Mouse (Mus musculus) heart, embryonic 14.5 days (tissue): ENCODE data around the gene Upk3b. TPM values are rescaled to one million over a fixed set of nuclear protein-coding genes. Genes with fewer than 3 reads are reported as not detected.

Experiments used
- ATAC-seq: fragments of 200-750 bp; cut with Nextera tagmentation; 2 replicates; pipeline ENCODE4 v1.8.0; 2017; ENCODE audit warnings: low read depth, moderate TSS enrichment; ENCODE audit not compliant: insufficient number of reproducible peaks, insufficient read depth, low FRiP score
- H3K27ac ChIP-seq, 2 experiments: fragments of 200-500 bp in 1 of 2; fragments of 300-500 bp in 1 of 2; sonication (generic) in 1 of 2; replicated peaks in 1 of 2; 2 replicates each; pipeline ENCODE4 v1.5.1; 2012 to 2014; ENCODE audit warnings: low read depth in 2 of 2, low read length in 2 of 2, control low read depth in 1 of 2, mild to moderate bottlenecking in 1 of 2, mixed read lengths in 1 of 2; ENCODE audit not compliant: control insufficient read depth in 1 of 2, insufficient read depth in 1 of 2
- H3K27me3 ChIP-seq: fragments of 300-500 bp; sonication (generic); 2 replicates; pipeline ENCODE4 v1.6.1; 2014; ENCODE audit warnings: mild to moderate bottlenecking, low read length, control low read depth; ENCODE audit not compliant: control insufficient read depth, insufficient read depth
- H3K36me3 ChIP-seq: fragments of 300-500 bp; sonication (generic); 2 replicates; pipeline ENCODE4 v1.6.1; 2014; ENCODE audit warnings: mild to moderate bottlenecking, control low read depth, low read length, mixed read lengths; ENCODE audit not compliant: control insufficient read depth, insufficient read depth
- H3K4me1 ChIP-seq, 2 experiments: fragments of 200-500 bp in 1 of 2; fragments of 300-500 bp in 1 of 2; sonication (generic) in 1 of 2; 2 replicates each; pipeline ENCODE4 v1.6.1; 2012 to 2014; ENCODE audit warnings: low read length in 2 of 2, control low read depth in 1 of 2, mixed read lengths in 1 of 2; ENCODE audit not compliant: control insufficient read depth in 2 of 2, insufficient read depth in 2 of 2
- H3K4me2 ChIP-seq: fragments of 300-500 bp; sonication (generic); 2 replicates; pipeline ENCODE4 v1.6.1; 2014; ENCODE audit warnings: mild to moderate bottlenecking, low read length
- H3K4me3 ChIP-seq, 2 experiments: fragments of 200-500 bp in 1 of 2; fragments of 300-500 bp in 1 of 2; sonication (generic) in 1 of 2; 2 replicates each; pipeline ENCODE4 v1.5.1; 2012 to 2014; ENCODE audit warnings: low read length in 2 of 2, mild to moderate bottlenecking in 2 of 2, control low read depth in 1 of 2, low read depth in 1 of 2, moderate library complexity in 1 of 2; ENCODE audit not compliant: control insufficient read depth in 1 of 2, insufficient read depth in 1 of 2
- H3K9ac ChIP-seq: fragments of 300-500 bp; sonication (generic); 2 replicates; pipeline ENCODE4 v1.6.1; 2014; ENCODE audit warnings: mild to moderate bottlenecking, low read length
- H3K9me3 ChIP-seq: fragments of 300-500 bp; sonication (generic); 2 replicates; pipeline ENCODE4 v1.6.1; 2016; ENCODE audit warnings: low read length, control low read depth; ENCODE audit not compliant: control insufficient read depth
- WGBS: fragments of 180-500 bp; shearing (Covaris S2); extraction: QIAGEN DNeasy Blood & Tissue Kit; methylation state at CpG from one replicate; pipeline ENCODE4 v1.1.7; 2014; 5-methylcytosine and 5-hydroxymethylcytosine counted together
- polyA plus RNA-seq: library from polyadenylated mRNA; unstranded; fragments of >200 nt; fragmentation: Nextera tagmentation; extraction: Ambion mirVana; gene quantifications from 2 replicates; pipeline ENCODE4 v1.2.1, GENCODE M21; 2014

Gene Upk3b
- polyA plus RNA-seq, 1 experiment from 2014 or later = 35.4 TPM

DNA sequence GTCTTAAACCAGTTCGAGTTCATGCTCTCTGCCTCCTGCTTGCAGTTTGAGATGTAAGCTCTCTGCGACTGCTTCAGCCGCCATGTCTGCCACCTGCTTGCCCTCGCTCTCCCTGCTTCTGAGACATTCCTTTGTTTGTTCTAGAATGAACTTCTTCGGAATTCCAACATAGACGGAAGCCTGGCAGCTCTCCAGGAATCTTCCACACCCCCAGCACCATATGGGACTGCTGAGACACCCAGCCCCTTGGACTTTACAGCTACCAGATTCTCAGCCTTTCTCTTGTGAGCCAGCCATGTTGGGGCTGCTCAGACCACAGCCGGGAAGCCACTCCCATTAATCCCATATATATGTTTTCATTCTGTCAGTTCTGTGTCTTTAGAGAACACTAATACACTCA, 38.0 kb downstream of the Upk3b start:
- Histone ChIP-seq H3K4me3 (no peak overlapping the region), H3K4me2 (no peak overlapping the region), H3K9ac (no peak overlapping the region), H3K9me3 (no peaks in the 10 kb centered on the region), H3K4me1 (0 out of 4 replicates have a peak, but pooled peaks cover 0 to 3% of the 10 kb centered on the region in 2 experiments), H3K27ac (no peak overlapping the region), H3K36me3 (no peaks in the 10 kb centered on the region), H3K27me3 (no peaks in the 10 kb centered on the region)
- ATAC-seq = no peak
- WGBS = 49% methylated on average over 7 of the region's 7 CpGs

DNA sequence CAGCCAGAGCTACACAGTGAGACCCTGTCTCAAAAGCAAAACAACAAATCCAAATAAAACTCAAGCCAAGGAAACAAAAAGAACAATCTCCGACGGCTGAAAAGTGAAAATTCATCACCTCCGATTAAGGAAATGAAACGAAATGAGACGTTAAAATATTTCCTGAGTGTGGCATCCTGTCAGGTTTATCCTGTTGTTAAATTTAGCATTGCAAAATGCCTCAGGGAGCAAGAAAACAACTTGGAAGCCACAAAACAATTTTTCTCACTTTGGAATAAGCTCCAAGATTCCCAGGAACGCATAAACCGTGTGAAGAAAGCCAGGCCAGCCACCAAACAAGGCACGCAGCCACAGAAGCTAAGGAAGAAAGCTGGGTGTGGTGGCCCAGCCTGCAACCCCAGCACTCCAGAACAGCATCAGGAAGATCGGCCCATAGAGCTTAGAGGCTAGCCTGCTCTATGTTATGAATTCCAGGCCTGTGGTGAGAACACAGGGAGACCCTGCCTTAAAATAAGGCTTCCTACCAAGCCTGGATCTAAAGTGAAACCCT, 38.8 kb downstream of the Upk3b start:
- Histone ChIP-seq H3K4me2 (no peak overlapping the region), H3K27me3 (no peaks in the 10 kb centered on the region), H3K27ac (no peak overlapping the region), H3K36me3 (no peaks in the 10 kb centered on the region), H3K9me3 (no peaks in the 10 kb centered on the region), H3K9ac (no peak overlapping the region), H3K4me3 (no peak overlapping the region), H3K4me1 (0 out of 4 replicates have a peak, but pooled peaks cover 0 to 3% of the 10 kb centered on the region in 2 experiments)
- ATAC-seq = no peak
- 70% methylated on average over 9 of the region's 9 CpGs for WGBS

DNA sequence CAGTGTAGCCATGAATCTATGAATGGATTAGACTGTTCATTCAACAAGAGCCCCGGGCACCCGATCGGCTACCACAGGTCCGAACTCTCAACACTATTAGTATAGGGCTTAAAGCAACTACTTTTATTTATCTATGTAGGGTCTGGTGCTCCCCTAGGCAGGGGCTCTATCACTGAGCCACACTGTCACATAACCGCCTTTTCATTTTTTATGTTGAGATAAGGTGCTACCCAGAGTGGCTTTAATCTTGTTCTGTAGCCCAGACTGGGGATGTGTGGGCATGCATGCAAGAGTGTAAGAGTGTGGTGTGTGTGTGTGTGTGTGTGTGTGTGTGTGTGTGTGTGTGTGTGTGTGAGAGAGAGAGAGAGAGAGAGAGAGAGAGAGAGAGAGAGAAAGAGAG, 39.8 kb downstream of the Upk3b start:
- H3K36me3 ChIP-seq = no peaks in the 10 kb centered on the region
- peaks cover under 1 to 2% of the 10 kb centered on the region in 2 experiments; a peak in 1 of 4 replicates for H3K4me1 ChIP-seq
- 92% methylated on average over 5 of the region's 5 CpGs for WGBS
- H3K9me3 ChIP-seq = no peaks in the 10 kb centered on the region
- no peaks in the 10 kb centered on the region for H3K27me3 ChIP-seq
- H3K4me3 ChIP-seq = no peak overlapping the region
- H3K4me2 ChIP-seq = no peak overlapping the region
- no peak for ATAC-seq
- H3K27ac ChIP-seq = no peak overlapping the region
- H3K9ac ChIP-seq = no peak overlapping the region

DNA sequence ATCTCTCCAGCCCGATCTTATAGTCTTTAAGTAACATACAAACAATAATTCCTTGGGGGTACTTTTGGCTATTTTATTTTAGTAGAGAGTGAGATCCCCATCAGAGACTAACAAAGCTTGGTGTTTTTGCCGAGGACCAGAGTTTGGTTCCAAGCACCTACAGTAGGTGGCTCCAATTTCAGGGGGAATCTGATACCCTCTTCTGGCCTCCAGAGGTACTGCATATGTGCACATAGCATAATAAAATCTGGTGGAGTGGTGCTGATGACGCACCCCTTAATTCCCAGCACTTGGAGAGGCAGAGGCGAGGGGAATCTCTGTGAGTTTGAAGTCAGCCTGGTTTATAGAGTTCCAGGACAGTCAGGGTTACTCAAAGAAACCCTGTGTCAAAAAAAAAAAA, 44.0 kb downstream of the Upk3b start:
- Histone ChIP-seq H3K9ac (no peak overlapping the region), H3K9me3 (no peaks in the 10 kb centered on the region), H3K4me2 (no peak overlapping the region), H3K4me1 (peaks cover 5 to 7% of the 10 kb centered on the region in 2 experiments; a peak in 3 of 4 replicates), H3K36me3 (no peaks in the 10 kb centered on the region), H3K27me3 (peaks cover 22% of the 10 kb centered on the region), H3K4me3 (no peak overlapping the region), H3K27ac (no peak overlapping the region)
- no peak for ATAC-seq
- WGBS = 83% methylated on average over 4 of the region's 4 CpGs

DNA sequence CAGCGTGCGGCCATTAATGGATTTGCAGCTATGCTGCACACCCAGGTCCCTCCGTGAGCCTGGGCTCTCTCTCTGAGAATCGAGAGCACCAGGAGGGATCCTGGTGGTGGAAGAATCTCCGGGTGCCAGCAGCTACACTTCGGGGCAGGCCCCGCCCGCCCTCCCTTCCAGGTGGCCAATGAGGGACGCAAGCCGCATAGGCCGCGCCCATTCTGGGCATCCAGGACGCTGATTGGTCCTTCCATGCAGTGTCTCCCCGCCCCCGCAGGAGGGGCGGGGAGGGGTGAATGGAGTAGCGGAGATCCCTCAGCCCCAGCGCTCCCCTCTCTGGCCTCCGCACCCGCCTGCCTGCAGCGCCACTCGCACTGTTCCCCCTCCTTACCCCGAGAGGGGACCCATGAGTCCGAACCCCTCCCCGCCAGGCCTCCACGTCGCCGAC, 45.4 kb downstream of the Upk3b start, which contains the start of gene Rasa4:
Gene Rasa4, plus strand, starts transcription at position 248 of the 439 bp plus-strand sequence.
- peak within 1 kb of the TSS; percentile 73 for H3K9ac ChIP-seq
- peaks cover 22% of the 10 kb centered on the region for H3K27me3 ChIP-seq
- H3K4me1 ChIP-seq = peaks cover 5 to 7% of the 10 kb centered on the region in 2 experiments; a peak in 3 of 4 replicates
- no peaks in the 10 kb centered on the region for H3K36me3 ChIP-seq
- H3K4me3 ChIP-seq = peak within 1 kb of the TSS; percentile 61 to 63
- no peaks in the 10 kb centered on the region for H3K9me3 ChIP-seq
- H3K4me2 ChIP-seq = peak within 1 kb of the TSS; percentile 99
- WGBS = under 1% methylated on average over 28 of the region's 28 CpGs
- H3K27ac ChIP-seq = no peak within 1 kb of the TSS
- ATAC-seq = peak; percentile 97

DNA sequence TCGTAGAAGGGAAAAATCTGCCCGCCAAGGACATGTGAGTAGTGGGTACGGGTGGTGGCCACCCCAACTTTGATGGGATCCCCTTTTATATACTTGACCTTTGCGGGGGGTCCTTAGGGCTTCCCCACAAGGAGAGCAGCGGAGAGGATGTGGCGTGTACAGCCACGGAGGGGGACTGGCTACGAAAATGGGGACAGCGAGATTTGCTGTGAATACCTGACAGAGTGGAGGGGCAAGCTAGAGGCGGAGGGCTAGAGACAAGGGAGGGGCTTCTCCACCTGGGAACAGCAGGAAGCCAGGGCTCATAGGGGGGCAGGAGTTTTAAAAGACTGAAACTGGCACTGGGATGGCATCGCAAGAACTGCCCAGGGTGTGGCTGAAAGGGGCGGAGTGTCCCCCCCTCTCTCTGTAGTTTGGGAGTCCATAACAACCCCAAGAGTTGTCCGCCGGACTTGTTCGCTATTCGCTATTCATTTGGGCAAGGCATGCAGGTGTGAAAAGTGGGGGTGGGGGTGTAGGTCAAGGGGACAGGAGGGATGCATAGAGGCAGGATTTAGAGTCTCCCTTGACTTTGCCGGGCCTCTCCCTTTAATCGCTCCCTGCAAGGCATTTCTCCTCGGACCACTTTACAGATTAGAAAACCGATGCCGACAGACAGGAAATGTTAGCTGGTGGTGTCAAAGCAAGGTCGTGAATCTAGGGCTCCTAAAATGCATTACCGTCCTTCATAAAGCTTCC, 46.0 kb downstream of the Upk3b start:
- peak overlapping the region; percentile 99 for H3K4me2 ChIP-seq
- peak overlapping the region; percentile 73 for H3K9ac ChIP-seq
- peak overlapping the region; percentile 61 to 63 for H3K4me3 ChIP-seq
- ATAC-seq = no peak
- no peaks in the 10 kb centered on the region for H3K9me3 ChIP-seq
- 2% methylated on average over 23 of the region's 23 CpGs for WGBS
- peaks cover 22% of the 10 kb centered on the region for H3K27me3 ChIP-seq
- no peak overlapping the region for H3K27ac ChIP-seq
- no peaks in the 10 kb centered on the region for H3K36me3 ChIP-seq
- H3K4me1 ChIP-seq = peaks cover 5 to 7% of the 10 kb centered on the region in 2 experiments; a peak in 3 of 4 replicates

DNA sequence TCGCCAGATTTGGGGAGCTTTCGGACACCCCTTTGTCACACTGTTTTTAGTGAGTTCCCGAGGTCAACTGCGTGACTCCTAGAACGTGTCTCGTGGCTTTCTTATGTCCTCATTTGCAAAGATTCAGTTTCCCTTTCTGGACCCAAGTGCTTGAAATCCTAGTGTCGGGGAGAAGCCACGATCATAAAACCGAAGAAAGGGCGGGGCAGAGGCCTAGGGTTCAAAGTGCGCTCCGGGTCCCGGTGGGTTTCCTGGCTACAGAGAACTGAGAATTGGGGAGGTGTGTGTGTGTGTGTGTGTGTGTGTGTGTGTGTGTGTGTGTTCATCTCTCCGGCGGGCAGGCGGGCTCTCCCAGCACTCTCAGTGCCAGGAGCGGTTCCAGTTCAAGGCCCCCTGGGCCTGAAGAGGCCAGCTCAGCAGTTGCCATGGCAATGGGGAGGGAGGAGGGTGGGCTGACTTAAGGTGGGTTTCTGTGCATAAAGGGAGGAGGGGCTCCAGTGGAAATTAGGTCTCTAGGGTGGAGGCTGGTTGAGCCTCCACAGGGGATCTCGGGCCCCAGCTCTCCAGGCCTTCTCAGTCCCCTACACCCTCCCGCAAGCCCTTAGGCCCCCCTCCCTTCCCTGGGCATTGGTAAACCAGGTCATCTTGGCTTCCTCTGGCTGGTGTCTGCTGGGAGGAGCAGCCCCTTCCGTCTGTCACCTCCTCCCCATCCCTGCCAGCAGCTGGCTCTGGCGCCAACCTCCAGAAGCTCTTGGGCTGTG, 46.8 kb downstream of the Upk3b start:
- Histone ChIP-seq H3K36me3 (no peaks in the 10 kb centered on the region), H3K27ac (no peak overlapping the region), H3K4me1 (peaks cover 5 to 7% of the 10 kb centered on the region in 2 experiments; a peak in 3 of 4 replicates), H3K9ac (no peak overlapping the region), H3K27me3 (peaks cover 22% of the 10 kb centered on the region), H3K4me3 (no peak overlapping the region), H3K9me3 (no peaks in the 10 kb centered on the region), H3K4me2 (peak overlapping the region; percentile 99; the same call in 1 of the 2 replicates)
- 25% methylated on average over 21 of the region's 21 CpGs for WGBS
- ATAC-seq = no peak
